Mouse (Mus musculus) brown adipose tissue, adult 24 weeks (tissue): Measurements from ENCODE around the gene Gm45213. TPM values are rescaled to one million over a fixed set of nuclear protein-coding genes. Genes with fewer than 3 reads are reported as not detected.
"Not testable (repeated sequence)": the region's sequence is repeated elsewhere in the genome, so short reads cannot be mapped to it uniquely, and the experiment has no call there.

Experiments
- H3K27ac ChIP-seq: fragments of 200-500 bp; replicated peaks from 2 replicates; pipeline ENCODE4 v1.5.1; 2012; ENCODE audit warnings: low read depth, mild to moderate bottlenecking, low read length
- H3K4me1 ChIP-seq: fragments of 200-500 bp; 2 replicates; pipeline ENCODE4 v1.6.1; 2012; ENCODE audit warnings: low read length, mixed read lengths; ENCODE audit not compliant: control insufficient read depth, insufficient read depth, insufficient read length
- H3K4me3 ChIP-seq: fragments of 200-500 bp; 2 replicates; pipeline ENCODE4 v1.5.1; 2012; ENCODE audit warnings: low read depth, mild to moderate bottlenecking, low read length, moderate library complexity; ENCODE audit not compliant: insufficient read depth
- polyA plus RNA-seq: library from polyadenylated mRNA; stranded (reverse); fragments of >200 nt; gene quantifications from 2 replicates; pipeline ENCODE4 v1.2.4, GENCODE M21; 2012; ENCODE audit not compliant: missing spikeins, insufficient read depth, insufficient read length

Gm45213 gene
- polyA plus RNA-seq, 1 experiment: not detected

DNA sequence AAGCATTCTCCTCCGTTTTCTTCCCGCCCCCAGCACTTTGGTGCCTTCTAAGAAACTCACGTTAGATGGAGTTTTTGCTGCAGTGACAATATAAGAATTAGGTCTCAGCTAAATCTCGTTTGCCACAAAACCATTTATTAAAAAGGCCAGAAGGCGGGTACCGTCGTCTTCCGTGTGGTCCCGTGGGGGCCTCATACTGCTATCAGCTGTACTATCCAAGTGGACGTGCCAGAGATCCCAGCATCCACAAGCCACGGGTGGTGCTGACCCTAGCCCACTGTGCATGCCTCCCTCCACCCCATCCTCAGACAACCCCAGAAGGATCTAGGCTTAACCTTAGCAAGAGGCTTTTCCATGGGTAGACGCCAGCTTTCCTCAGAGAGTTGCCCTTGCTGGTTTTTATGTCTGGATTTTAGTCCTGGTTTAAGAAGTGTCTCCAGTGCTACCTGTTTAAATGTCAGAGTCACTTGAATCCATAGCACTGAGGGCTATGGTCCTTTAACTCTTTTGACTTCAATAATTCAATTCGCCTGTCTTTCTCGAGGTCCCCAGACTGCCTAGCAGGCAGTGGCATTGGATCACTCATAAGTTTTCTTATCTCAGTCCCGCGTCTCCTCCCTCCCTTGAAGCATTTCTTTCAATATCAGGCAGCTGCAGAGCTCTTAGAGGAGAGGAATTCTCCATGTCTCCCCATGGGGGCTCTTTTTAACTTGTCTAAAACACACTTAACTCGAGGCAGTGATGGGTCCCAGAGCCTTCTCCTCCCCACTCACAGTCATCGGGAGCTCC is 3.2 kb upstream of the Gm45213 start:
- Histone ChIP-seq H3K4me3 (no peak overlapping the region), H3K4me1 (no peaks in the 10 kb centered on the region), H3K27ac (no peak overlapping the region)

DNA sequence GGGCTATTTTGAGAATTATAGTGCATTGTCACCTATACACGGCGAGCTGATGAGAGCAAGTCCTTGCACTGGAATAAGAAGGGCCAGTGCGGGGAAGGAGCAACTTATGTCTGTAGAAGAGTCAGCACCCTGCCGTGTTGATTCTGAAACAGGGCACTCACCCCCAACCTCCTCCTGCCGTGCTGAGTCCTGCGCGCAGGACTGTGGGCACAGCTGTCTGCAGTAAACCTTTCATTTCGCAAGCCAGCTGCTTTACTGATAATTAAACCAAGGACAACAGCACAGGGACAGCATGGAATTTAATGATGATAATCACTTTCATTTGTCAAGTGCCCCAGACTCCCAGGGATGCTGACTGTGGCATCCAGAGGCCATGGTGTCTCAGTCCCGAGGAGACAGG is 1.2 kb downstream of the Gm45213 start:
- Histone ChIP-seq H3K27ac (no peak overlapping the region), H3K4me1 (peaks cover 11% of the 10 kb centered on the region), H3K4me3 (no peak overlapping the region)

DNA sequence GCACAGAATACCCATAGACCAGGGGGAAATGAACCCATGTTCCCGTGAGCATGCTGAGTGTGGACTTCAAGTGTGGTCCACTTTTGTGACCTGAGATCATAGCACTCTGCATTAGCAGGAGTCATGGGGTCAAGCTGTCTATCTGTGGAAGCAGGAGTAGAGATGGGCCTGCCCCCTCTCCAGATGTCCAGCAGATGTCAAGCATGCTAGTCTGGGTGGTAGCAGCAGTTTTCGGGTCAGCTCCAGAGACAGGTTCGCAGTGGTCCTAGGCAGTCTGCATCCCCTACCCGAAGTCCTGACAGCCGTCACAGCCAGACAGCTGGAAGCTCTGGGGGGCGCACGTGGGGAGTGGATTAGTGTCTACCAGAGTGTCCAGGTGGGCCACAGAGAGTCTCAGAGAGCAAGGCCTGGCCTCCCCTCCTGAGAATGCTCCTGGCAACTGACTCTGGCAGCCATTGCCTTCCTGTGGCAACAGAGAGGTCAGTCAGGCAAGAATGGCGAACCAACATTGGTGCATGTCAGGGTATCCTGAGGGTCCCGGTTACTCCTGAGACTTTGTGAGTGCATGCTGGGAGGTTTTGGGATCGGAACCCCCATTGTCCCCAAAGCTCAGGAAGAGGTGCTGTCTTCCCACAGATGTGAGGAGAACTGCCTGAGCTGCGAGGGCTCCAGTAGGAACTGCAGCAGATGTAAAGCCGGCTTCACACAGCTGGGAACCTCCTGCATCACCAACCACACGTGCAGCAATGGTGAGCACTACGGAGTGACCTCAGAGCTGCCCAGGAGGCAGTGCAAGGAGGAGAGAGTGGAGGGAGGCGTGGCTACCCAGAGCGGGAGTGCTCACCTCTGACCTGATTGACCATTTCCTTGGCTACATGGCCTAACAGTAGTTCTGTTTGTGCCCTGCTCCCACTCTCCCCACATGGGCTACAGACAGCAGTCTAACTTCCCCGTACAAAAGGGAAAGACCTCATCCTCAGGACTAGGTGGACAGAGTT is 3.8 kb downstream of the Gm45213 start:
- Histone ChIP-seq H3K4me3 (no peak overlapping the region), H3K27ac (0 out of 2 replicates have a peak overlapping the region, but pooled peaks have one; percentile 10), H3K4me1 (peaks cover 11% of the 10 kb centered on the region)

DNA sequence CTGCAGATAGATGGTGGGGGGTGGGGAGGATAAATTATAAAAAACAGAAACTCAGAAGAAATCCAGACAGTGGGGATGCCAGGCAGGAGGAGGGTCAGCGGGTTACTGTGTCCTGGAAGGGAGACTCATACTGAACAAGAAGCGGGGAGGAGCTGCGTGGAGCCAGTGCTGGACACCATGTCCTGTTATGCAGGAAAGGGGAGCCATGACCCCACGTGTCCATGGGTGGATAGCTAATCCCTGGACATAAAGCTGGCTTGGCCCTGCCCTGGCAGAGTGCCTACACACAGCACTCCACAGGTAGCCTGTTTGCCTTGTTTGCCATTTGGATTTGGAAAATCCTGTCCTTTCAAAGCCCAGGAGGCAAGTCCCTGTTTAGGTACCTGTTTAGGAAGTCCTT is 4.6 kb downstream of the Gm45213 start:
- H3K4me3 ChIP-seq: no peak overlapping the region
- peaks cover 11% of the 10 kb centered on the region for H3K4me1 ChIP-seq
- 0 out of 2 replicates have a peak overlapping the region, but pooled peaks have one; percentile 10 for H3K27ac ChIP-seq

DNA sequence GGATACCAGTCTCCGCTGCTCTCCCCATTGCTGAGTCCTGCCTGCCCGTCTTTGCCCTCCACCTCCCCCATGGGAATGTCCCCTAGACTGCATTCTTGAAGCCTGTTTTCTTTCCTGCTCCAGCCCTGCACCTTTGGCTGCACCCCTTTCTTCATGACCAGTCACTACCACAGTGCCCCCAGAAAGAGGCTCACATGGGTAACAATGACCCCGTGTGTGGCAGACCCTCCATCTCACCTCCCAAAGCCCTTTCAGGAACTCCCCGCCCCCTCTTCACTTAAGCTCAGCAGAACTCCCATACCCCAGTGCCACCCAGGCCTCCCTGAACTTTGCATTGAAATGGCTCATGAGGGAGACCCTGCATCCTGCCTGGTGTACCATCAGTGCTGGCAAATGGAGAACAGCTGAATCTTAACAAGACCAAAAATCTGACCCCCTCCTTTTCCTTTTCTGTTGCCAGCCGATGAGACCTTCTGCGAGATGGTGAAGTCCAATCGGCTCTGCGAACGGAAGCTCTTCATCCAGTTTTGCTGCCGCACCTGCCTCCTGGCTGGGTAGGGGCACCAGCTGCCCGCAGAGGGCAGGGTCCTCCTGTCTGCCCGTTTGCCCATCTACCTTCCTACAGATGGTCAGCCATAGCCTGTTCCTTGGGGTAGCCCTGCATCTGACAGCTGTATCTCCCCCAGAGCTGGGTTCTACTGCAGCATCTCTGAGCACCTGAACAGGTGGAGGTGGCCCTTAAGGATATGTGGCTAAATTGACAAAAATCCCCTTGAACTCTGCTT is 5.2 kb downstream of the Gm45213 start:
- peaks cover 11% of the 10 kb centered on the region for H3K4me1 ChIP-seq
- H3K4me3 ChIP-seq: no peak overlapping the region
- H3K27ac ChIP-seq: 0 out of 2 replicates have a peak overlapping the region, but pooled peaks have one; percentile 10

DNA sequence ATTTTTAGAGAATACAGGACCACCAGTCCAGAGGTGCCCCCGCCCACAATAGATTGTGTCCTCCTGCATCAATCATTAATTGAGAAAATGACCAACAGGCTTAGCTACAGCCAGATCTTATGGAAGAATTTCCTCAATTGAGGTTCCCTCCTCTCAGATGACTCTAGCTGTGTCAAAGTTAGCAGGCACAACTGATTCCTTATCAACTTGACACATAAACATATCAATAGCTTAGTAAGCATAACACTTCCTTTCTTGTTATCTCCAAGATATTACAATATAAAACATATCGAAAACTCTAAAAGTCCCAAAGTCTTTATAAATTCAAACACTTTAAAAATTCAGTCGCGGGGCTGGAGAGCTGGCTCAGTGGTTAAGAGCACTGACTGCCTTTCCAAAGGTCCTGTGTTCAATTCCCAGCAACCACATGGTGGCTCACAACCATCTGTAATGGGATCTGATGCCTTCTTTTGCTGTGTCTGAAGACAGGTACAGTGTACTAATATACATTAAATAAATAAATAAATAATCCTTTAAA is 10.6 kb downstream of the Gm45213 start:
- no peak overlapping the region for H3K4me3 ChIP-seq
- H3K27ac ChIP-seq: no peak overlapping the region
- H3K4me1 ChIP-seq: no peaks in the 10 kb centered on the region

DNA sequence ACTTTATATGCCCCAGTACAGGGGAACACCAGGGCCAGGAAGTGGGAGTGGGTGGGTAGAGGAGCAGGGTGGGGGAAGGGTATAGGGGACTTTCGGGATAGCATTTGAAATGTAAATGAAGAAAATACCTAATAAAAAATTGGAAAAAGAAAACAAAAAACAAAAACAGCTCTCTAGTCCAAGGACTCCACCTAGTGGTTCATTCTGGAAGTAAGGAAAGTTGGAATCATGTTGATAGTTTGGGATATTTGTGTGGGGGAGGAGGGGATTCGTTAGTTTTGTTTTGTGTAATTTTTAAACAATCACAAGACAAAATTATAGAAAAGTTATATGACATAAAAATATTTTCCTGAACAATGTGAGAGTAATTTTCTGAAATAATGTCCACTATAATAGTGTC is 12.0 kb downstream of the Gm45213 start:
- not testable (repeated sequence) for H3K4me1 ChIP-seq, H3K27ac ChIP-seq, H3K4me3 ChIP-seq

DNA sequence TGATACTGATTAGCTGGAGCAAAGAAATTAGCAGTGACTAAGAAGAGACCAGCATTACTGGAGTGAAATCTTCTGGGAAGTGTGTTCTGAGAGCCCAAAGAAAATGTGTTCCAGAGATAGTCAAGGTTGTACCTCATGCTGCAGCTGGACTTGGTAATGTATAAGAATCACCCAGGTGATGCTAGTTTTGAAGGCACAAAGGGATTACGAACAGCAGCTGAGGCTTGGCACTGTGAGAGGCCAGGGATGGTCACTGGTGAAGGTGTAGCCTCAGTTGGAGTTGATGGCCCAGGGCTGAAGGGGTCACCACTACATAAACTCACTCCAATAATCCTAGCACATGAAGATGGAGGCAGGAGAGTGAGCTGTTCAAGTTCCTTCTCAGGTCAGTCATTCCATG is 15.3 kb downstream of the Gm45213 start, which contains the start of gene Snrpa1:
Snrpa1 (plus strand) TSS at position 301 of the 400 bp plus-strand sequence.
- peaks cover 6% of the 10 kb centered on the region; the same call in 1 of the 2 replicates for H3K4me1 ChIP-seq
- peak within 1 kb of the TSS; percentile 79 for H3K4me3 ChIP-seq
- H3K27ac ChIP-seq: no peak within 1 kb of the TSS

DNA sequence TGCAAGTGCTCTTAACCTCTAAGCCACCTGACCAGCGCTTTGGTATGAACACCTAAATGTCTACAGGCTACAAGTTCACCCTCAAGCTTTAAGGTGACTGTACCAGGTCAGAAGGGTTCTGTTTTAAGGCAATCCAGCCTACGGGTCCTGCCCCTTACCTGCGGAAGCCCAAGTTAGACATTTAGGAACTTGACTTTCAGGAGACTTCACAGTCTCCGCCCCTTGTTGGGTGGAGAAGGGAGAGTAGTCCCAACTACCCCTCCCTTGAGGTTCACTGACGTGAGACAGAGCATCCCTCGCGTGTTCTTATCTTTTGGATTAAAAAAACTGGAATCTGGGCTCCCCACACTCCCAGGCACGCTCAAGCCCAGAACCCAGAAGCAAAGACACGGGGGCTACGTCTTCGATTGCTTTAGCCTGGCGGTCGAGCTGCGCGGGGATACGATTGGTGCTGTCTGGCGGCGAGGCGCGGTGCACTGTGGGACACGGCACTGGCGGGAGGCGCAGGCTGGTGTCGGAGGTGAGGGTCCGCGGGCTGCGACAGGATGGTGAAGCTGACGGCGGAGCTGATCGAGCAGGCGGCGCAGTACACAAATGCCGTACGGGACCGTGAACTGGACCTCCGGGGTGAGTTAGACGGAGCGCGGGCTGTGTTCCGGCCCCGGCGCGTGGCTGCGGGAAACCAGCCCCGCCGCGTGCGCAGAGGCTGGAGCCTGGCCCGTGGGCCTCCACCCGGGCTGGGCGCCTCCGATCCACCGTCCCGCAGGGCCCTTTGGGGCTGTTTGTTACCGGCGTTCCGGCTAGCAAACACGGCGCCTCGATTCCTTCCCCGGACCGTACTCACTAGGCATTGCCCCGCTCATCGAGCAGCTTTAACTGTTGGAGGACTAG is 16.9 kb downstream of the Gm45213 start:
- peaks cover 6% of the 10 kb centered on the region; the same call in 1 of the 2 replicates for H3K4me1 ChIP-seq
- H3K4me3 ChIP-seq: peak overlapping the region; percentile 79
- H3K27ac ChIP-seq: peak overlapping the region; percentile 68

DNA sequence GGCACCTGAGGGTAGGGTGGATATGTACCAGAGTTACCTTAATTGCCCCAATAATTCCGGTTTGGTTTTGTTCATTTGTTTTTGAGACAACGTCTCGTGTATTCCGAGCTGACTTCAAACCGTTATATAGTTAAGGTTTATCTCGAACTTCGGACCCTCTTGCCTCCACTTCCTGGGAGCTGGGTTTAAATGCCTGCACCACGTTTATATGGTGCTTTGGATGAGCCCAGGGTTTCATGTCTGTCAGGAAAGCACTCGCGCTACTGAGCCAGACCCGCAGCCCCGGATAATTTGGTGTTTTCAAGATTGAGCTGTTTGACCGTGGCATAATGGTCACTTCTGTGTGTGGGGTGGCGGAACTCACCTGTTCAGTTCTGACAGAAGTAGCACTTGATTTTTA is 17.7 kb downstream of the Gm45213 start:
- Histone ChIP-seq H3K4me3 (peak overlapping the region; percentile 79), H3K27ac (no peak overlapping the region), H3K4me1 (peaks cover 6% of the 10 kb centered on the region; the same call in 1 of the 2 replicates)

DNA sequence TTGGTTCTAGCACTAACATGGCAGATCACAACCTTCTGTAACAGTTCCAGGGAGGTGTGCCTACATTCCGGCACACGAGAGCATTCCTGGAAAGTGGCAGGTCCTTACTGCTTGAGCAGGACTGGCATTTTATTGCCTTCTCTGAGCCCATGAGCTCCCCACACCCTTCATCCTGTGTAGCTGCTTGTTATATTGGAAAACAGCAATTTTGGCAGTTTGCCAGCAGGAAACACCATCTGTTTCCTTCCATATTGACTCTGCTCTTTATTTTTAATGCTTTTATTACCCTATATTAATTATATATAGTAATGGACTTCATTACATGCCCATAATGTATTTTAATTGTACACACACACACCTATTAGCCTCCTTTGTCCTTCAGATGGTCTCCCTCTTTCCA is 33.0 kb downstream of the Gm45213 start:
- H3K4me1 ChIP-seq: peaks cover 3% of the 10 kb centered on the region; the same call in 1 of the 2 replicates
- no peak overlapping the region for H3K4me3 ChIP-seq
- H3K27ac ChIP-seq: no peak overlapping the region

DNA sequence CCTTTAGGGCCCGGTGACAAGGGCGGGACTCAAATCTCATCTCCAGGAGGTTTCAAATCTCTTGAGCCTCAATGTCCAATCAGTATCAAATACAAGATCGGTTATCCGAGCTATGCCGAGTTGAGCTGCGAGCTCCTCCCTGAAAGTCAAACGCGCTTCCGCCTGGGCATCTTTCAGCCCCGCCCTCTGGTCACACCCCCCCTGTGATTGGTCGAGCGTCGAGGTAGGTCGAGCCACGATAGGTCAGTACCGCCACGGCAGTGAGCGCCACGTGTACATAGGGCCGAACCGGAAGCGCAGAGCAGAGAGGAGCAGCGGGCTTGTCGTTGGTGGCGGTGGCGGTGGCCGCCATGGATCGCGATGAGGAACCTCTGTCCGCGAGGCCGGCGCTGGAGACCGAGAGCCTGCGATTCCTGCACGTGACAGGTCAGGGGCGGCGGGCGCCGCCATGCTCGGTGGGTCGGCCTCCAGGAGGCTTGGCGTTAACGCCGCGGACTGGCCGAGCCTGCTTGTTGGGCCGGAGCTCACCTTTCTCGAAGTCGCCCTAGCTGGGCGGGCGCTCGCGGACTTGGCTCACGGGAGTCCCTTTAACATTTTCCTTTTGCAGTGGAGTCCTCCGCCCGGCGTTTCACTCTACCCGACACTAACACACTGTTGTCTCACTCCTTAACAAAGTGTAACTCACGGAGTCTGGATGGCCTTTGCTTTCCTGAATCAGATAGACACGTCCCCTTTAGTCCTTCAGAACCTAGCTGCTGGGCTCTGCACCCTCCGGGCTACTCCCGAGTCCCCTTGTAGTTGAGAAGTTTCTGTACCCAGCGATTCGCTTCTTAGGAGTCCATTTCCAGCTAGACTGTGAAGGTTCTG is 36.2 kb downstream of the Gm45213 start, which contains the start of gene Selenos:
Selenos (plus strand) TSS at position 286 of the 867 bp plus-strand sequence.
- H3K4me1 ChIP-seq: peaks cover 3% of the 10 kb centered on the region; the same call in 1 of the 2 replicates
- H3K4me3 ChIP-seq: peak within 1 kb of the TSS; percentile 94
- peak within 1 kb of the TSS; percentile 58; the same call in 1 of the 2 replicates for H3K27ac ChIP-seq

DNA sequence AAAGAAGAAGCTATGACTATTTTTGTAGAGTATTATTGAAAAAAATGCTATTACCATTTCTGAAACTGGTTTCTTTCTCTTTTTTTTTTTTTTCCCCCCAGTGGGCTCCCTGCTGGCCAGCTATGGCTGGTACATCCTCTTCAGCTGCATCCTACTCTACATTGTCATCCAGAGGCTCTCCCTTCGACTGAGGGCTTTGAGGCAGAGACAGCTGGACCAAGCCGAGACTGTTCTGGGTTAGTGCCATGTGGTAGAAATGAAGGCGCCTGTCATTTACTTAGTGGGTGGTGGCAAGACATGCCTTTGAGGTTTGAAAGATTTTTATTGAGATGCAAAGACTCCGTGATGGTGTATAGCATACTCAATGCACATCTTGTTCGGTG is 36.8 kb downstream of the Gm45213 start:
- peak overlapping the region; percentile 94 for H3K4me3 ChIP-seq
- H3K4me1 ChIP-seq: peaks cover 3% of the 10 kb centered on the region; the same call in 1 of the 2 replicates
- H3K27ac ChIP-seq: no peak overlapping the region
